Comparison of ENCODE assay signal across 10 mouse cellular contexts in the genomic region with DNA sequence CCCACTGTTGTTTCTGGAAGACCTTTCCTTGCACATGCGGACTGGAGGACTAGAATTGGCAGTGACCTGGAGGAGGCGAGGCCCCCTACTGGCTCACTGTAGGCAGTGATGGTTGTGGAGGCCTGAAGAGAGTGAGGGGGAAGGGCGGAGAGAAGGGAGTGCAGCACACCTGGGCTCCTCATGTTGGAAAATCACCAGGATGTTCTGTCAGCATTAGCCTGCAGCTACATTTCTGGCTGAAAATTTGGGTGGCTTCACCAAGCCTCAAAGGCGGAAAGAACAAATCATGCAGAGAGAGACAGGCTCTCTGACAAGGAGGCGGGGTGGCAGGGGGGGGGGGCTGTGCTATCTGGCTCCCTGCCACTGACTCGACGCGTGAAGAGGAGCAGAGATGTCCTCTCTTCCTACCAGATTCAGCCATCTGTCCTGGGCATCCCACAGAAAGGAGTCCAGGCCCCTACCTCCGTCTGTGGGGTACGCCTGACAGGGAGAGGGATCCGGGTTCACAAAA.
DNase-seq lines count a peak whose midpoint lies in the region; ATAC-seq and TF ChIP-seq lines count a peak whose summit lies in the region.
"Had no signal": no experiment of that assay in that cellular context is flagged by ENCODE, and none has a peak within 500 bp of the region (broad histone marks: within the 10 kb centered on the region; RNA-seq: fewer than 3 reads in every experiment).

No protein-coding gene starts in this region.

- H3K4me1 ChIP-seq in heart, embryonic 12.5 days (replicated peaks): 0 out of 2 replicates have a peak, but pooled peaks cover 5% of the 10 kb centered on the region
- peaks cover 3% of the 10 kb centered on the region for H3K4me1 ChIP-seq in testis, adult 2 months (ENCODE audit: control insufficient read depth, insufficient read depth, low read length)

- intact Hi-C loops in gastrocnemius, adult 2 months (cut with DNase I): no loop called here

- no peak for DNase-seq in heart, adult 8-10 months (ENCODE audit: low spot score)
- DNase-seq in testis, postnatal 14 days (ENCODE audit: low spot score): no peak
- peak; percentile 26 to 36 for DNase-seq in lung, postnatal 4 days
- DNase-seq in gastrocnemius, adult 2 months: no peak
- no peak for DNase-seq in layer of hippocampus, adult 11-12 months (ENCODE audit: low spot score)

- H3K27ac ChIP-seq in heart, embryonic 12.5 days (ENCODE audit: poor library complexity, severe bottlenecking): no peak overlapping the region
- no peak overlapping the region for H3K27ac ChIP-seq in testis, adult 2 months (ENCODE audit: control insufficient read depth, insufficient read depth, low read depth, low read length)
- no peak overlapping the region for H3K27ac ChIP-seq in gastrocnemius, adult 2 months
- H3K27ac ChIP-seq: stomach, embryonic 15.5 days had no signal

- TF ChIP-seq POLR2A in testis, adult 2 months (IDR thresholded peaks at IDR 0.05; ENCODE audit: control insufficient read depth, low read depth, low read length): no peak

- peak; percentile 31; the same call in 1 of the 2 replicates for TF ChIP-seq CTCF in testis, adult 2 months (IDR thresholded peaks at IDR 0.05; ENCODE audit: control insufficient read depth, insufficient read depth, insufficient replicate concordance, low read depth, low read length)
- TF ChIP-seq CTCF in gastrocnemius, adult 2 months (IDR thresholded peaks at IDR 0.05): no peak

- ATAC-seq in heart, embryonic 12.5 days (ENCODE audit: insufficient number of reproducible peaks, low FRiP score): no peak
- ATAC-seq in granulocyte monocyte progenitor cell, adult 5-6 weeks (replicated peaks; ENCODE audit: poor library complexity, severe bottlenecking): peak; percentile 55
- ATAC-seq: Patski had no signal

- 35% methylated on average over 11 of the region's 11 CpGs for WGBS in heart, embryonic 12.5 days

- no peaks in the 10 kb centered on the region for H3K36me3 ChIP-seq in heart, embryonic 12.5 days
- no peaks in the 10 kb centered on the region for H3K36me3 ChIP-seq in testis, adult 2 months (ENCODE audit: control insufficient read depth, insufficient read depth, low read length)
- H3K36me3 ChIP-seq: stomach, embryonic 15.5 days had no signal

- no peaks in the 10 kb centered on the region for H3K27me3 ChIP-seq in heart, embryonic 12.5 days (replicated peaks)
- H3K27me3 ChIP-seq in testis, adult 2 months (ENCODE audit: control insufficient read depth, insufficient read depth, low read length): no peaks in the 10 kb centered on the region
- H3K27me3 ChIP-seq: Patski; stomach, embryonic 15.5 days had no signal

- no peak overlapping the region for H3K4me3 ChIP-seq in heart, embryonic 12.5 days
- H3K4me3 ChIP-seq in testis, adult 2 months (ENCODE audit: control insufficient read depth, low read depth, low read length): no peak overlapping the region
- H3K4me3 ChIP-seq in gastrocnemius, adult 2 months: no peak overlapping the region
- H3K4me3 ChIP-seq: stomach, embryonic 15.5 days had no signal

- H3K4me2 ChIP-seq in heart, embryonic 12.5 days: peak overlapping the region; percentile 30; the same call in 1 of the 2 replicates
- H3K4me2 ChIP-seq: stomach, embryonic 15.5 days had no signal

- H3K9ac ChIP-seq in heart, embryonic 12.5 days: no peak overlapping the region
- H3K9ac ChIP-seq: stomach, embryonic 15.5 days had no signal

- peaks cover 4% of the 10 kb centered on the region; the same call in 1 of the 2 replicates for H3K9me3 ChIP-seq in heart, embryonic 12.5 days (replicated peaks)
- H3K9me3 ChIP-seq: stomach, embryonic 15.5 days had no signal

Comparison
In these comparisons a context has a peak if more than half of its experiments do, and no peak if none do; other contexts are left out.
1. DNase-seq: peak in lung, postnatal 4 days (2 of 2); none in heart, adult 8-10 months (single experiment), testis, postnatal 14 days (single experiment), gastrocnemius, adult 2 months (single experiment) and layer of hippocampus, adult 11-12 months (single experiment).